Mouse (Mus musculus) testis, postnatal 14 days (tissue): ENCODE results near the gene Rb1.

Experiments used
- DNase-seq: peaks from one replicate; pipeline ENCODE4 v3.0.0; 2021; ENCODE audit warnings: low spot score

Gene Rb1

GRCm38 (mm10) chr14:73204016-73204415 lies 121.6 kb downstream of the Rb1 start:
- DNase-seq, result no peak

GRCm38 (mm10) chr14:73201447-73201846 lies 124.2 kb downstream of the Rb1 start:
- no peak for DNase-seq

GRCm38 (mm10) chr14:73199058-73199457 lies 126.6 kb downstream of the Rb1 start:
- DNase-seq, result no peak

GRCm38 (mm10) chr14:73186875-73187274 lies 138.7 kb downstream of the Rb1 start:
- DNase-seq, result no peak

- no peak for DNase-seq
These were observed 144.5 kb downstream of the Rb1 start for GRCm38 (mm10) chr14:73181144-73181543.

GRCm38 (mm10) chr14:73180671-73181070 lies 145.0 kb downstream of the Rb1 start:
- DNase-seq, result no peak

GRCm38 (mm10) chr14:73179221-73179681 lies 146.4 kb downstream of the Rb1 start:
- no peak for DNase-seq

GRCm38 (mm10) chr14:73177961-73178360 lies 147.7 kb downstream of the Rb1 start:
- no peak for DNase-seq

- no peak for DNase-seq
These were observed 149.4 kb downstream of the Rb1 start for GRCm38 (mm10) chr14:73176266-73176665.

GRCm38 (mm10) chr14:73175814-73176213 lies 149.8 kb downstream of the Rb1 start:
- DNase-seq, result no peak

GRCm38 (mm10) chr14:73175031-73175430 lies 150.6 kb downstream of the Rb1 start:
- no peak for DNase-seq

GRCm38 (mm10) chr14:73174091-73174995 lies 151.3 kb downstream of the Rb1 start:
- DNase-seq, result no peak

GRCm38 (mm10) chr14:73173662-73174061 lies 152.0 kb downstream of the Rb1 start:
- no peak for DNase-seq

GRCm38 (mm10) chr14:73172196-73173011 lies 153.2 kb downstream of the Rb1 start:
- no peak for DNase-seq

GRCm38 (mm10) chr14:73169926-73170844 lies 155.4 kb downstream of the Rb1 start:
- no peak for DNase-seq

GRCm38 (mm10) chr14:73168605-73169004 lies 157.0 kb downstream of the Rb1 start:
- DNase-seq, result no peak

GRCm38 (mm10) chr14:73165136-73165535 lies 160.5 kb downstream of the Rb1 start:
- no peak for DNase-seq

- no peak for DNase-seq
These were observed 162.1 kb downstream of the Rb1 start for GRCm38 (mm10) chr14:73163363-73163998.

- DNase-seq, result no peak
These were observed 163.3 kb downstream of the Rb1 start for GRCm38 (mm10) chr14:73162192-73162800.

GRCm38 (mm10) chr14:73161303-73161702 lies 164.3 kb downstream of the Rb1 start:
- DNase-seq, result no peak

GRCm38 (mm10) chr14:73148125-73148524 lies 177.5 kb downstream of the Rb1 start:
- DNase-seq, result no peak
